Mouse (Mus musculus) cerebellum, postnatal 14 days (tissue): ENCODE data around the gene Gm29423.
"Not testable (repeated sequence)": the region's sequence is repeated elsewhere in the genome, so short reads cannot be mapped to it uniquely, and the experiment has no call there.

Experiments used
- DNase-seq, 2 experiments: peaks; one replicate each; pipeline ENCODE4 v3.0.0; 2021; ENCODE audit warnings: mixed read lengths in 2 of 2

Gm29423 gene

DNA sequence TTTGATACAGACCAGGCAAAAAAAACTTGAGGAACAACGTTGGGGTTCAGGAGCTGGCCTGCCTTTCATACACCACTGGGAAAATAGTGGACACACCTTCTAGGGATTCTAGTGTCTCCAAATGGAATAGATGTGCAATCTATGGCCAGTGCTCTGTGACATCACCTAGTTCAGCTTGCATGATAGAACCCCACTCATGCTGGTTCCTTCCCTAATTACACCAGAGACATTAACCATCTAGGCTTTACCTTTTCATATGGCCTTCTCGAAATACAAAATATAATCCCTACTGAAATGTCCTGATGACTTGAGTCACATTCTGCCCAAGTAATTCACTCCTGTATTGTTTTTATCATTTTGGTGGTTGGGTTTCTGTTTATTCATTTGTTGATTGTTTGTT is at the start of gene Gm29423, which contains the start of gene Gm29644:
Gene Gm29423, minus strand, starts transcription at position 101 of the 400 bp plus-strand sequence.
Gene Gm29644, minus strand, starts transcription at position 157 of the 400 bp plus-strand sequence.
- DNase-seq: not testable (repeated sequence)

DNA sequence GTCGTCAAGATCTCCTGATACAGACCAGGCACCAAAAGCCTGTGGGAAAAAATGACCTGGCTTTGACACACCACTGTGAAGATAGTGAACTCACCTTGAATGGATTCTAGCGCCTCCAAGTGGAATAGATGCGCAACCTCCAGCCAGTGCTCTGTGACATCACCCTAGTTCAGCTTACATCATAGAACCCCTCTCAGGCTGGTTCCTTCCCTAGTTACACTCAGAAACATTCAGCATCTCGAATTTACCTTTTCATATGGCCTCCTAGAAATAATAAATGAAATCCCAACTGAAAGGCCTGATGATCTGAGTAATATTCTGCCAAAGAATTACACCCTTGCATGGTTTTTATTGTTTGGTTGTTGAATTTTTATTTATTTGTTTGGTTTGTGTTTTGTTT is 29.5 kb downstream of the Gm29423 start, which contains the start of gene Gm21118:
Gene Gm21118, minus strand, starts transcription at position 101 of the 400 bp plus-strand sequence.
- DNase-seq: not testable (repeated sequence)
